Mouse (Mus musculus) heart, embryonic 11.5 days (tissue): Measurements from ENCODE around the gene Ppp1r12b. TPM values are rescaled to one million over a fixed set of nuclear protein-coding genes. Genes with fewer than 3 reads are reported as not detected.

Experiments
- ATAC-seq: fragments of 200-750 bp; cut with Nextera tagmentation; replicated peaks from 2 replicates; pipeline ENCODE4 v1.8.0; 2017; ENCODE audit warnings: moderate library complexity; ENCODE audit not compliant: insufficient number of reproducible peaks, low FRiP score, low TSS enrichment
- H3K27ac ChIP-seq: fragments of 300-500 bp; sonication (generic); 2 replicates; pipeline ENCODE4 v1.5.1; 2014; ENCODE audit warnings: mild to moderate bottlenecking, low read depth, low read length
- H3K27me3 ChIP-seq: fragments of 300-500 bp; sonication (generic); 2 replicates; pipeline ENCODE4 v1.6.1; 2014; ENCODE audit warnings: mild to moderate bottlenecking, low read length, mixed read lengths; ENCODE audit not compliant: control insufficient read depth, insufficient read depth
- H3K36me3 ChIP-seq: fragments of 300-500 bp; sonication (generic); 2 replicates; pipeline ENCODE4 v1.6.1; 2014; ENCODE audit warnings: mild to moderate bottlenecking, low read length, moderate library complexity, mixed read lengths; ENCODE audit not compliant: control insufficient read depth, insufficient read depth
- H3K4me1 ChIP-seq: fragments of 300-500 bp; sonication (generic); 2 replicates; pipeline ENCODE4 v1.6.1; 2014; ENCODE audit warnings: low read length; ENCODE audit not compliant: control insufficient read depth, insufficient read depth
- H3K4me2 ChIP-seq: fragments of 300-500 bp; sonication (generic); 2 replicates; pipeline ENCODE4 v1.6.1; 2014; ENCODE audit warnings: mild to moderate bottlenecking, moderate library complexity
- H3K4me3 ChIP-seq: fragments of 300-500 bp; sonication (generic); 2 replicates; pipeline ENCODE4 v1.5.1; 2014; ENCODE audit warnings: low read depth, low read length
- H3K9ac ChIP-seq: fragments of 300-500 bp; sonication (generic); 2 replicates; pipeline ENCODE4 v1.6.1; 2014; ENCODE audit warnings: mild to moderate bottlenecking, low read depth, low read length, moderate library complexity
- H3K9me3 ChIP-seq: fragments of 300-500 bp; sonication (generic); replicated peaks from 2 replicates; pipeline ENCODE4 v1.6.1; 2016; ENCODE audit warnings: low read length; ENCODE audit not compliant: control insufficient read depth
- WGBS: fragments of 180-500 bp; shearing (Covaris S2); extraction: QIAGEN DNeasy Blood & Tissue Kit; methylation state at CpG from one replicate; pipeline ENCODE4 v1.1.7; 2014; ENCODE audit not compliant: insufficient replicate concordance; 5-methylcytosine and 5-hydroxymethylcytosine counted together
- polyA plus RNA-seq: library from polyadenylated mRNA; unstranded; fragments of >200 nt; fragmentation: Nextera tagmentation; extraction: Ambion mirVana; gene quantifications from 2 replicates; pipeline ENCODE4 v1.2.1, GENCODE M21; 2014

Ppp1r12b gene
- polyA plus RNA-seq, 1 experiment from 2014 or later: 26.7 TPM

GRCm38 (mm10) chr1:134817120-134817519, 138.6 kb downstream of the Ppp1r12b start:
- H3K27ac ChIP-seq: peak overlapping the region; percentile 86
- H3K27me3 ChIP-seq: no peaks in the 10 kb centered on the region
- WGBS: 83% methylated on average over 1 of the region's 1 CpGs
- no peaks in the 10 kb centered on the region for H3K9me3 ChIP-seq
- no peak overlapping the region for H3K4me3 ChIP-seq
- no peak for ATAC-seq
- H3K4me1 ChIP-seq: peaks cover 39% of the 10 kb centered on the region
- H3K9ac ChIP-seq: no peak overlapping the region
- peak overlapping the region; percentile 22; the same call in 1 of the 2 replicates for H3K4me2 ChIP-seq
- H3K36me3 ChIP-seq: no peaks in the 10 kb centered on the region

DNA sequence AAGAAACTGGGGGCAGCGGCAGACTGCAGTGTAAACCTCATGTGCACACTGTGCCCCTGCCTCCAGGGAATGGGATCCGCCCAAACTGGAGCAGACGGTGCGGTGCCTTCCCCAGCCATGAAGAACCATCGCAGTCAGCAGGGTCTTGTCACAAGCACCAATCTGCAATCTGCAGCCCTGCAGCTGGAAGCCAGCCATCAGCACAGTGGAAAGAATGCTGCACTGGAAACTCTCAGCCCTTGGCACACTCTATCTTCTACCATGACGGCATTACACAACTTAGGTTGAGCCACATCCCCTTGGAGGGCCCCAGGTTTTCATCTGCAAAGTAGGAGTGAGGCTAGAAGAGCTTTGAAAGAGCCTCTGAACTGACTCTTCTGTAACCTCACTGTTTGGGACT, 139.1 kb downstream of the Ppp1r12b start:
- Histone ChIP-seq H3K27me3 (no peaks in the 10 kb centered on the region), H3K9ac (no peak overlapping the region), H3K36me3 (no peaks in the 10 kb centered on the region), H3K9me3 (no peaks in the 10 kb centered on the region), H3K4me2 (peak overlapping the region; percentile 22), H3K27ac (peak overlapping the region; percentile 86), H3K4me1 (peaks cover 39% of the 10 kb centered on the region), H3K4me3 (no peak overlapping the region)
- ATAC-seq: peak; percentile 83; the same call in 1 of the 2 replicates
- 19% methylated on average over 6 of the region's 6 CpGs for WGBS

GRCm38 (mm10) chr1:134815748-134816147, 140.0 kb downstream of the Ppp1r12b start:
- Histone ChIP-seq H3K27ac (peak overlapping the region; percentile 52; the same call in 1 of the 2 replicates), H3K4me3 (no peak overlapping the region), H3K4me2 (no peak overlapping the region), H3K9me3 (no peaks in the 10 kb centered on the region), H3K4me1 (peaks cover 36% of the 10 kb centered on the region), H3K9ac (no peak overlapping the region), H3K27me3 (no peaks in the 10 kb centered on the region), H3K36me3 (peaks cover 4% of the 10 kb centered on the region; the same call in 1 of the 2 replicates)
- WGBS: 86% methylated on average over 3 of the region's 3 CpGs
- no peak for ATAC-seq

GRCm38 (mm10) chr1:134805471-134805870, 150.3 kb downstream of the Ppp1r12b start:
- no peaks in the 10 kb centered on the region for H3K27me3 ChIP-seq
- no peak overlapping the region for H3K27ac ChIP-seq
- no peak overlapping the region for H3K4me3 ChIP-seq
- H3K4me1 ChIP-seq: peaks cover 30% of the 10 kb centered on the region
- H3K4me2 ChIP-seq: no peak overlapping the region
- no peak overlapping the region for H3K9ac ChIP-seq
- H3K36me3 ChIP-seq: no peaks in the 10 kb centered on the region
- no peak for ATAC-seq
- WGBS: 88% methylated on average over 9 of the region's 9 CpGs
- H3K9me3 ChIP-seq: no peaks in the 10 kb centered on the region

GRCm38 (mm10) chr1:134804373-134804772, 151.4 kb downstream of the Ppp1r12b start:
- peak overlapping the region; percentile 17; the same call in 1 of the 2 replicates for H3K9ac ChIP-seq
- H3K27ac ChIP-seq: peak overlapping the region; percentile 90
- no peaks in the 10 kb centered on the region for H3K9me3 ChIP-seq
- peaks cover 30% of the 10 kb centered on the region for H3K4me1 ChIP-seq
- no peak overlapping the region for H3K4me3 ChIP-seq
- H3K27me3 ChIP-seq: no peaks in the 10 kb centered on the region
- H3K36me3 ChIP-seq: peaks cover 3% of the 10 kb centered on the region; the same call in 1 of the 2 replicates
- no peak for ATAC-seq
- no peak overlapping the region for H3K4me2 ChIP-seq
- 42% methylated on average over 5 of the region's 5 CpGs for WGBS

DNA sequence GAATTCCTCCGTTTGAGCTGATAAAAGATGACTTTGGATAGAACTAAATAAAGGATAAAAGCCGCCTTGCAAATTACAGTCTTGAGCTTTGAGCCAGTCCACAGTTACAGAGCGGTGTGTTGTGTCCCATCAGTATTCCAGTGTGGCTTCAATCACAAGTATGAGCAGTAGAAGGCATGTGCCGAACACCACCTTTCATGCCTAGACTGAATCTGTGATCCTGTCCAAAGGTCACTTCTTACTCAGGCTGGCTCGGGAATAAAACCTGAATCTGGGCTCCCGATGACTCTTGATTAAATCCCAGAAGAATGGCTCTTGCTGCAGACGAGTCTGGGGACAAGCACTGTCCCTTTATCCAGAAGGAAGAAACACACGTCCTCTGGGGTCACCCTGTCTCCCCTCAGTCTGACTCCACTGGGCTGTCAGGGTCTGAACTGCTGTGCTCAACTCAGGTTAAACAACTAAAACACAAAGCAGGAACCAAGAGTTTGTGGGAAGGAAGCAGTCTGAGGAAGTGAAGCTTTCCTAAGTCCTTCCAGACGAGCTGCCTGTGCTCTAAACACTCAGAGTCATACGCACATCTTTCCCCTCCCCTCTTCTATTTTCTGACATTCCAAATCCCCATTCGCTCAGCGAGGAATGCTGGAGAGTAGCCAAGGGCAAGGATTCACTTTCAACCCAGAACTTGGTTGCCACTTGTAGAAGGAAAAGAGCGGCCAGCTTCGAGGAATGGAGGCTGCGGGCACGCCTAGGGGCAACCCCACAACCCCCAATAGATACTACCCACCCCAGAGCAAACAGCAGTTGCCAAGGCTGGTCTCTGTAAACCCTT, 152.2 kb downstream of the Ppp1r12b start:
- 43% methylated on average over 16 of the region's 16 CpGs for WGBS
- Histone ChIP-seq H3K9ac (peak overlapping the region; percentile 67), H3K36me3 (peaks cover 3% of the 10 kb centered on the region; the same call in 1 of the 2 replicates), H3K9me3 (no peaks in the 10 kb centered on the region), H3K4me2 (peak overlapping the region; percentile 56), H3K27me3 (no peaks in the 10 kb centered on the region), H3K4me3 (peak overlapping the region; percentile 5; the same call in 1 of the 2 replicates), H3K4me1 (peaks cover 30% of the 10 kb centered on the region), H3K27ac (peak overlapping the region; percentile 90)
- ATAC-seq: 0 out of 2 replicates have a peak, but pooled peaks have one; percentile 31

- no peak overlapping the region for H3K4me3 ChIP-seq
- H3K4me2 ChIP-seq: peak overlapping the region; percentile 14; the same call in 1 of the 2 replicates
- H3K4me1 ChIP-seq: peaks cover 30% of the 10 kb centered on the region
- H3K36me3 ChIP-seq: peaks cover 3% of the 10 kb centered on the region; the same call in 1 of the 2 replicates
- no peak for ATAC-seq
- no peaks in the 10 kb centered on the region for H3K27me3 ChIP-seq
- 94% methylated on average over 7 of the region's 7 CpGs for WGBS
- no peak overlapping the region for H3K27ac ChIP-seq
- no peaks in the 10 kb centered on the region for H3K9me3 ChIP-seq
- no peak overlapping the region for H3K9ac ChIP-seq
Observed at GRCm38 (mm10) chr1:134801758-134802157, 154.0 kb downstream of the Ppp1r12b start.

GRCm38 (mm10) chr1:134796536-134796935, 159.2 kb downstream of the Ppp1r12b start:
- no peak overlapping the region for H3K27ac ChIP-seq
- peaks cover 7% of the 10 kb centered on the region; the same call in 1 of the 2 replicates for H3K4me1 ChIP-seq
- H3K9ac ChIP-seq: no peak overlapping the region
- H3K4me3 ChIP-seq: no peak overlapping the region
- H3K9me3 ChIP-seq: no peaks in the 10 kb centered on the region
- H3K4me2 ChIP-seq: no peak overlapping the region
- no peaks in the 10 kb centered on the region for H3K27me3 ChIP-seq
- H3K36me3 ChIP-seq: peaks cover 3% of the 10 kb centered on the region; the same call in 1 of the 2 replicates
- WGBS: 75% methylated on average over 3 of the region's 3 CpGs
- ATAC-seq: no peak
